Mouse (Mus musculus) forebrain, embryonic 14.5 days (tissue): Measurements from ENCODE around the gene Col4a2. TPM values are rescaled to one million over a fixed set of nuclear protein-coding genes. Genes with fewer than 3 reads are reported as not detected.

Experiments used
- ATAC-seq: fragments of 200-750 bp; cut with Nextera tagmentation; 2 replicates; pipeline ENCODE4 v1.8.0; 2017; ENCODE audit warnings: mild to moderate bottlenecking, moderate library complexity
- DNase-seq: peaks from one replicate; pipeline ENCODE4 v3.0.0-alpha.2; 2015; ENCODE audit warnings: low spot score
- H3K27ac ChIP-seq: fragments of 300-500 bp; sonication (generic); 2 replicates; pipeline ENCODE4 v1.5.1; 2014; ENCODE audit warnings: low read depth, mild to moderate bottlenecking, control low read depth, low read length, moderate library complexity
- H3K27me3 ChIP-seq: fragments of 300-500 bp; sonication (generic); replicated peaks from 2 replicates; pipeline ENCODE4 v1.6.1; 2014; ENCODE audit warnings: low read length, control low read depth, mixed read lengths; ENCODE audit not compliant: control insufficient read depth, insufficient read depth
- H3K36me3 ChIP-seq: fragments of 300-500 bp; sonication (generic); 2 replicates; pipeline ENCODE4 v1.6.1; 2014; ENCODE audit warnings: low read length, control low read depth; ENCODE audit not compliant: control insufficient read depth, insufficient read depth
- H3K4me1 ChIP-seq: fragments of 300-500 bp; sonication (generic); 2 replicates; pipeline ENCODE4 v1.6.1; 2014; ENCODE audit warnings: antibody characterized with exemption, low read length, control low read depth; ENCODE audit not compliant: control insufficient read depth, insufficient read depth
- H3K4me2 ChIP-seq: fragments of 300-500 bp; sonication (generic); 2 replicates; pipeline ENCODE4 v1.6.1; 2014; ENCODE audit warnings: mild to moderate bottlenecking, control low read depth, low read length
- H3K4me3 ChIP-seq: fragments of 300-500 bp; sonication (generic); 2 replicates; pipeline ENCODE4 v1.5.1; 2014; ENCODE audit warnings: low read depth, low read length, control low read depth
- H3K9ac ChIP-seq: fragments of 300-500 bp; sonication (generic); 2 replicates; pipeline ENCODE4 v1.6.1; 2014; ENCODE audit warnings: mild to moderate bottlenecking, low read length, control low read depth, moderate library complexity
- H3K9me3 ChIP-seq: fragments of 300-500 bp; sonication (generic); replicated peaks from 2 replicates; pipeline ENCODE4 v1.6.1; 2016; ENCODE audit warnings: low read length, control low read depth, mixed read lengths; ENCODE audit not compliant: control insufficient read depth
- WGBS: fragments of 180-500 bp; shearing (Covaris S2); extraction: QIAGEN DNeasy Blood & Tissue Kit; methylation state at CpG from one replicate; pipeline ENCODE4 v1.1.7; 2014; 5-methylcytosine and 5-hydroxymethylcytosine counted together
- polyA plus RNA-seq: library from polyadenylated mRNA; unstranded; fragments of >200 nt; fragmentation: Nextera tagmentation; extraction: Ambion mirVana; gene quantifications from 2 replicates; pipeline ENCODE4 v1.2.1, GENCODE M21; 2014

The Col4a2 gene
- polyA plus RNA-seq = 19.1 and 27.1 TPM in 2 replicates

- peak within 1 kb of the TSS; percentile 15; the same call in 1 of the 2 replicates for H3K27ac ChIP-seq
- H3K27me3 ChIP-seq = peaks cover 34% of the 10 kb centered on the region
- under 1% methylated on average over 85 of the region's 87 CpGs for WGBS
These were observed at the start of gene Col4a2, which contains the start of gene Col4a1 for GRCm38 (mm10) chr8:11312349-11313175. Gene Col4a2 (plus strand): TSS chr8:11312805. Gene Col4a1 (minus strand): TSS chr8:11312826.

DNA sequence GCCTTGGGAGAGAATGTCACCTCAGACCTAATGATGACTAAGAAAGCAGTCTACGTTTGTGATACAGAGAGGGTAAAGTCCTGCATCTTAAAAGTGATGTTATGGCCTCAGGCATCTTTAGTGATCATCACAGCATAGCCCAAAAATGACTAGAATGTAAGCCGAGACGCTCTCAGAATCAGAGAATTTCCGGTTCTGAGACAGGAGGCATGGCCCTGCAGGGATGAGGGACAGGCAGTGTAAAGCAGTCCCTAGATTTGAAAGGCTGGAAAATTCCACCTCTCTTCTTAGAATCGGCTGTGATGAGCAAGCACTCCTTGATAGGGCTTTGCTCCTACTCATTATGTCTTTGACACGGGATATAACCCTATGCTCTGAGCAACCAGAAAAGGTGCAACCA, 48.8 kb upstream of the Col4a2 start:
- Histone ChIP-seq H3K9ac (no peak overlapping the region), H3K27me3 (no peaks in the 10 kb centered on the region), H3K4me1 (no peaks in the 10 kb centered on the region), H3K27ac (no peak overlapping the region), H3K4me2 (no peak overlapping the region), H3K9me3 (no peaks in the 10 kb centered on the region), H3K36me3 (no peaks in the 10 kb centered on the region), H3K4me3 (no peak overlapping the region)
- ATAC-seq (no peak), DNase-seq (no peak)
- WGBS = 89% methylated on average over 6 of the region's 6 CpGs

More at GRCm38 (mm10) chr8:11312349-11313175, at the start of gene Col4a2, which contains the start of gene Col4a1:
- Histone ChIP-seq H3K4me2 (peak within 1 kb of the TSS; percentile 91), H3K9me3 (no peaks in the 10 kb centered on the region), H3K36me3 (no peaks in the 10 kb centered on the region), H3K4me3 (peak within 1 kb of the TSS; percentile 58), H3K4me1 (peaks cover 6% of the 10 kb centered on the region), H3K9ac (peak within 1 kb of the TSS; percentile 71)
- peak; percentile 88 for ATAC-seq
- peak; percentile 76 for DNase-seq

DNA sequence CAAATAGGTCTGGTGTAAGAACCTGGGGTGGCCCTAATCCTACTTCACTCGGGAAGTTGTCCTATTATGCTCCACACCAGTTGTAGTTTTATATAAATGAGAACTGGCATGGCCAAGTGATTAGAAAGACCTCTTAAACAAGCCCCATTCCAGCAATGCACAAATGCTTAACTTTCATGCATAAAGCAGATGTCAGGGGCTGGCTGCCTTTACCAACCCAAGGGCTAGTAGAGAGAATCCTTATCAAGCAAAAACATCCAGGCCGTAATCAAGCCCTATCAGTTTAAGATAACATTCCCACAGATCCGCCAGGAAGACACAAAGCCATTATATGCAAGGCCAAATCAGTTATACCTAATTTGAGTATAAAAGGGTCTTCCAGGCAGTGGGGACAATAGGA, 46.6 kb upstream of the Col4a2 start:
- Histone ChIP-seq H3K27me3 (no peaks in the 10 kb centered on the region), H3K36me3 (no peaks in the 10 kb centered on the region), H3K9me3 (no peaks in the 10 kb centered on the region), H3K4me3 (no peak overlapping the region), H3K4me2 (no peak overlapping the region), H3K4me1 (no peaks in the 10 kb centered on the region), H3K9ac (no peak overlapping the region), H3K27ac (no peak overlapping the region)
- no peak for ATAC-seq
- WGBS = 79% methylated on average over 3 of the region's 3 CpGs
- no peak for DNase-seq

- no peak overlapping the region for H3K4me2 ChIP-seq
- no peak overlapping the region for H3K27ac ChIP-seq
- no peak overlapping the region for H3K9ac ChIP-seq
- no peak for ATAC-seq
- H3K9me3 ChIP-seq = no peaks in the 10 kb centered on the region
- DNase-seq = no peak
- H3K36me3 ChIP-seq = no peaks in the 10 kb centered on the region
- H3K4me1 ChIP-seq = no peaks in the 10 kb centered on the region
- H3K4me3 ChIP-seq = no peak overlapping the region
- no peaks in the 10 kb centered on the region for H3K27me3 ChIP-seq
- 93% methylated on average over 2 of the region's 2 CpGs for WGBS
These were observed 46.1 kb upstream of the Col4a2 start for GRCm38 (mm10) chr8:11266471-11266870.

DNA sequence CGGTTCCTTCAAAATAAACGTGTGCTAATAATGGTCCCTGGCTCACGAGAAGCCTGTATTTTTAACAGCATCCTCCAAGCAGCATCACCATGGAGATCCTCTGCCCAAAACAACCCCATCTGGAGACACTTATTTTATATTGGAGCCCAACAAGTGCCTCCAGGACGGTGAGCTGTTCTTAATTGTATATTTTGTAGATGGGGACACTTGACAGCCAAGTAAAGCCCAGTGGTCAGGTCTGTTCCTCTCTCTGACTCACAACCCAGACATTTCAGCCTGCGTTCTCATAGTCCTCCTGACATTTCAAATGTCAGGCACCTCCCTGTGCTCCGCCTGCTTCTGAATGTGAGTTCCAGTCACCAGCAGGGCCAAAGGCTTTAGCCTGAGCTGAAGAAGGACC, 43.9 kb upstream of the Col4a2 start:
- Histone ChIP-seq H3K4me1 (no peaks in the 10 kb centered on the region), H3K4me2 (no peak overlapping the region), H3K9me3 (no peaks in the 10 kb centered on the region), H3K27me3 (no peaks in the 10 kb centered on the region), H3K27ac (no peak overlapping the region), H3K9ac (no peak overlapping the region), H3K36me3 (no peaks in the 10 kb centered on the region), H3K4me3 (no peak overlapping the region)
- WGBS = 81% methylated on average over 6 of the region's 6 CpGs
- no peak for DNase-seq
- no peak for ATAC-seq

GRCm38 (mm10) chr8:11270826-11271225, 41.8 kb upstream of the Col4a2 start:
- H3K9ac ChIP-seq = no peak overlapping the region
- DNase-seq (no peak), ATAC-seq (no peak)
- H3K27me3 ChIP-seq = no peaks in the 10 kb centered on the region
- H3K36me3 ChIP-seq = no peaks in the 10 kb centered on the region
- H3K4me1 ChIP-seq = no peaks in the 10 kb centered on the region
- no peaks in the 10 kb centered on the region for H3K9me3 ChIP-seq
- H3K4me3 ChIP-seq = no peak overlapping the region
- no peak overlapping the region for H3K4me2 ChIP-seq
- 80% methylated on average over 6 of the region's 6 CpGs for WGBS
- H3K27ac ChIP-seq = no peak overlapping the region

DNA sequence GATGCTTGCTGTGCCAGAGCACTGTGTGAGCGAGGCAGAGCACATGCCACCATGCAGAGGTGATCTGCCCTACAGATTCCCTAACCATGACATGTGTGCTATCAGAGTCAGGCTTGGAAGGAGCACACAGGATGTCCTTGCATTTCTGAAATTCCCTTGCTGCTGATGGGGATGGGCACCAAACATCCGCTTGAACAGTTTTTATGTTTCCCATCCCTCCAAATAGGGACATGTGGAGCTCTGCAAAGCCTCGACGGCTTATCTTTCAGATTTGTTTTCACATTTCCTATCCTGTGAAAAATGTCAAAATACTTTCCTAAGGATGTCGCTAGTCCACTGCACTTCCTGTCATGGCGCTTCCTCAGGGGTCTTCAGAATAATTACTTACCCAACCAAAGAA, 40.4 kb upstream of the Col4a2 start:
- Histone ChIP-seq H3K4me1 (no peaks in the 10 kb centered on the region), H3K27ac (no peak overlapping the region), H3K9ac (no peak overlapping the region), H3K27me3 (no peaks in the 10 kb centered on the region), H3K9me3 (no peaks in the 10 kb centered on the region), H3K4me3 (no peak overlapping the region), H3K4me2 (no peak overlapping the region), H3K36me3 (no peaks in the 10 kb centered on the region)
- 88% methylated on average over 6 of the region's 6 CpGs for WGBS
- DNase-seq (no peak), ATAC-seq (no peak)

DNA sequence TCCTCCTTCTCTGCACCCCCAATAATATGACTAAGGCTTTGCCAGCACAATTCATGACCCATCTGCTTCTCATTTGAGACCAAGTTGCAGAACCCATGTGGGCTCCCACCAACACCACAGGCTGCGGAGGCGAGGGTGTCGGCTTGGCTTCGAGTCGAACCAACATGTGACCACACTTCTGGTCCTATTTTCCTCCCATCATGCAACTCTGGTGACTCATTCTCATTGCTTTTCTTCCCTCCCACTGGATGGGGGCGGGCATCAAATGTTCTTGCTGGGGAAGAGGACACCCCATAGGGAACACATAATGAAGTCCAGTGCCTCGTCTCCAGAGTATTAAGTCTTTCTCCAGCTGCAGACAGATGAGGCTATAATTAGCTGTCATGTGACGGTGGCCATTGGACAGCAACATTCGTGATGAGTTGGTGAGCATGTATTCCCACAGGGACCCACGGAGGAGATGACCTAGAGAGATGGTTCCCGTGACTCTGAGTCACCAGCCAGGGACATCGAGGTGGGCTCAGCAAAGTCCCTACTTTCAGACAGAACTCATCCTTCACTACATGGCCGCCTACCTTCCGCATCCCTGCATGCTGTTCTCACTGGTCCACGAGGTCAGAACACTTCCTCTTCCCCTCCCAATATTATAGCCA, 39.0 kb upstream of the Col4a2 start:
- ATAC-seq (no peak), DNase-seq (no peak)
- no peaks in the 10 kb centered on the region for H3K27me3 ChIP-seq
- no peak overlapping the region for H3K9ac ChIP-seq
- no peak overlapping the region for H3K4me2 ChIP-seq
- 88% methylated on average over 15 of the region's 15 CpGs for WGBS
- no peak overlapping the region for H3K27ac ChIP-seq
- no peaks in the 10 kb centered on the region for H3K36me3 ChIP-seq
- H3K4me3 ChIP-seq = no peak overlapping the region
- no peaks in the 10 kb centered on the region; the same call in 1 of the 2 replicates for H3K4me1 ChIP-seq
- H3K9me3 ChIP-seq = no peaks in the 10 kb centered on the region

DNA sequence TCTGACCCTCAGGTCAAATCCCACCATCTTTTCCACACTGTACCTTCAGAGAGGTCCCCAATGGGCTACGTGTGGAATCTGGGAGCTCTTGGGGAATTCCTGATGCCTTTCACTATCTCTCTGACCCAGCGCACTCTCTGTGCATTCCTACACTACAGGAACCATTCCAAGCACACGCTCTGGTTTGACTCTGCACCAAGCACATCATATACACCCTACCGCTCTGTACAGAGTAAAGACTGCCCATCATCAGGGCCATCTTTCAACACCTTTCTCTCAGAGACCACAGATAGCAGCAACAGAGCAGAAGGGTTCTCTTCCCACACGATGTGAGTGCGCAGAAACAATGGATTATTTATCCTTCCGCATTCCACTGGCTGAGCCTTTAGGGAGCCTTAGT, 38.2 kb upstream of the Col4a2 start:
- Histone ChIP-seq H3K4me3 (no peak overlapping the region), H3K9ac (no peak overlapping the region), H3K36me3 (no peaks in the 10 kb centered on the region), H3K4me2 (no peak overlapping the region), H3K9me3 (no peaks in the 10 kb centered on the region), H3K27me3 (no peaks in the 10 kb centered on the region), H3K4me1 (no peaks in the 10 kb centered on the region; the same call in 1 of the 2 replicates), H3K27ac (no peak overlapping the region)
- DNase-seq (no peak), ATAC-seq (no peak)
- WGBS = 88% methylated on average over 7 of the region's 7 CpGs
